Mouse (Mus musculus) E14TG2a.4 (cell line): ENCODE results near the gene Pqlc2.

ENCODE experiments used
- H3K27me3 ChIP-seq: 2 replicates; pipeline ENCODE4 v1.6.1; 2014; ENCODE audit warnings: low read length, control low read depth; ENCODE audit not compliant: insufficient read depth
- H3K36me3 ChIP-seq: 2 replicates; pipeline ENCODE4 v1.6.1; 2014; ENCODE audit warnings: low read length, control low read depth; ENCODE audit not compliant: insufficient read depth
- H3K4me1 ChIP-seq: replicated peaks from 2 replicates; pipeline ENCODE4 v1.6.1; 2014; ENCODE audit warnings: low read depth, low read length, control low read depth
- H3K4me3 ChIP-seq: replicated peaks from 2 replicates; pipeline ENCODE4 v1.5.1; 2014; ENCODE audit warnings: mild to moderate bottlenecking, low read length
- H3K9me3 ChIP-seq: 2 replicates; pipeline ENCODE4 v1.6.1; 2014; ENCODE audit warnings: low read length, control low read depth
- CTCF ChIP-seq: conservative IDR thresholded peaks from 2 replicates; pipeline ENCODE4 v1.5.1; 2014; ENCODE audit warnings: low read length
- NANOG ChIP-seq: IDR thresholded peaks from 2 replicates; pipeline ENCODE4 v1.6.1; 2014; ENCODE audit warnings: borderline replicate concordance, low read length, mixed read lengths
- POU5F1 ChIP-seq: IDR thresholded peaks from 2 replicates; pipeline ENCODE4 v1.6.1; 2014; ENCODE audit warnings: low read length, borderline replicate concordance

Gene Pqlc2

GRCm38 (mm10) chr4:139252051-139252760, 58.3 kb downstream of the Pqlc2 start:
- H3K9me3 ChIP-seq = no peaks in the 10 kb centered on the region
- no peaks in the 10 kb centered on the region for H3K27me3 ChIP-seq
- peaks cover 85% of the 10 kb centered on the region for H3K4me1 ChIP-seq
- peaks cover 80% of the 10 kb centered on the region for H3K36me3 ChIP-seq
- TF ChIP-seq NANOG = no peak
- TF ChIP-seq CTCF = peak; percentile 64
- peak overlapping the region; percentile 20; the same call in 1 of the 2 replicates for H3K4me3 ChIP-seq

- no peaks in the 10 kb centered on the region for H3K27me3 ChIP-seq
- peaks cover 80% of the 10 kb centered on the region for H3K36me3 ChIP-seq
- no peak for TF ChIP-seq CTCF
- H3K4me1 ChIP-seq = peaks cover 84% of the 10 kb centered on the region
- no peak overlapping the region for H3K4me3 ChIP-seq
- no peaks in the 10 kb centered on the region for H3K9me3 ChIP-seq
These were observed 59.6 kb downstream of the Pqlc2 start for GRCm38 (mm10) chr4:139250886-139251285.

GRCm38 (mm10) chr4:139250043-139250442, 60.5 kb downstream of the Pqlc2 start:
- Histone ChIP-seq H3K9me3 (no peaks in the 10 kb centered on the region), H3K4me3 (no peak overlapping the region), H3K27me3 (no peaks in the 10 kb centered on the region), H3K4me1 (peaks cover 84% of the 10 kb centered on the region), H3K36me3 (peaks cover 80% of the 10 kb centered on the region)
- TF ChIP-seq CTCF (no peak), NANOG (no peak), POU5F1 (no peak)

GRCm38 (mm10) chr4:139248736-139249135, 61.8 kb downstream of the Pqlc2 start:
- no peaks in the 10 kb centered on the region for H3K9me3 ChIP-seq
- H3K4me1 ChIP-seq = peaks cover 88% of the 10 kb centered on the region
- no peaks in the 10 kb centered on the region for H3K27me3 ChIP-seq
- peaks cover 77% of the 10 kb centered on the region for H3K36me3 ChIP-seq
- no peak overlapping the region for H3K4me3 ChIP-seq
- TF ChIP-seq NANOG (no peak), CTCF (no peak), POU5F1 (no peak)

- H3K9me3 ChIP-seq = no peaks in the 10 kb centered on the region
These were observed 62.5 kb downstream of the Pqlc2 start for GRCm38 (mm10) chr4:139247966-139248365.

GRCm38 (mm10) chr4:139246130-139246877, 64.2 kb downstream of the Pqlc2 start:
- H3K4me1 ChIP-seq = peaks cover 87% of the 10 kb centered on the region
- H3K4me3 ChIP-seq = no peak overlapping the region
- H3K36me3 ChIP-seq = peaks cover 84% of the 10 kb centered on the region
- H3K27me3 ChIP-seq = no peaks in the 10 kb centered on the region
- TF ChIP-seq POU5F1 = no peak
- no peak for TF ChIP-seq NANOG
- no peak for TF ChIP-seq CTCF
- H3K9me3 ChIP-seq = no peaks in the 10 kb centered on the region

More at GRCm38 (mm10) chr4:139247966-139248365, 62.5 kb downstream of the Pqlc2 start:
- Histone ChIP-seq H3K27me3 (no peaks in the 10 kb centered on the region), H3K4me1 (peaks cover 89% of the 10 kb centered on the region), H3K4me3 (no peak overlapping the region), H3K36me3 (peaks cover 76% of the 10 kb centered on the region)
- no peak for TF ChIP-seq POU5F1
- no peak for TF ChIP-seq CTCF
- no peak for TF ChIP-seq NANOG

- Histone ChIP-seq H3K27me3 (no peaks in the 10 kb centered on the region), H3K4me3 (no peak overlapping the region), H3K36me3 (peaks cover 91% of the 10 kb centered on the region), H3K4me1 (peaks cover 84% of the 10 kb centered on the region), H3K9me3 (no peaks in the 10 kb centered on the region)
- TF ChIP-seq POU5F1 (no peak), CTCF (no peak), NANOG (no peak)
These were observed 65.0 kb downstream of the Pqlc2 start for GRCm38 (mm10) chr4:139245534-139245933.

- Histone ChIP-seq H3K36me3 (peaks cover 96% of the 10 kb centered on the region), H3K4me3 (no peak overlapping the region), H3K27me3 (no peaks in the 10 kb centered on the region), H3K4me1 (peaks cover 77% of the 10 kb centered on the region), H3K9me3 (no peaks in the 10 kb centered on the region)
- no peak for TF ChIP-seq NANOG
- TF ChIP-seq CTCF = no peak
These were observed 65.7 kb downstream of the Pqlc2 start for GRCm38 (mm10) chr4:139244766-139245165.

GRCm38 (mm10) chr4:139244176-139244575, 66.3 kb downstream of the Pqlc2 start:
- no peak for TF ChIP-seq CTCF
- no peak for TF ChIP-seq NANOG
- TF ChIP-seq POU5F1 = no peak
- Histone ChIP-seq H3K36me3 (peaks cover 96% of the 10 kb centered on the region), H3K27me3 (no peaks in the 10 kb centered on the region), H3K9me3 (no peaks in the 10 kb centered on the region), H3K4me3 (no peak overlapping the region), H3K4me1 (peaks cover 76% of the 10 kb centered on the region)
